Mouse (Mus musculus) adrenal gland, postnatal 25 days (tissue): ENCODE measurements around the gene Ube2d2b. TPM values are rescaled to one million over a fixed set of nuclear protein-coding genes. Genes with fewer than 3 reads are reported as not detected.

Experiments used
- DNase-seq: peaks from one replicate; pipeline ENCODE4 v3.0.0; 2021; ENCODE audit warnings: mixed read lengths
- total RNA-seq: library from RNA; stranded (reverse); gene quantifications from 2 replicates; pipeline ENCODE4 v1.2.3, GENCODE M21; 2021

Ube2d2b gene
- total RNA-seq, 1 experiment from 2014 or later, result not detected

DNA sequence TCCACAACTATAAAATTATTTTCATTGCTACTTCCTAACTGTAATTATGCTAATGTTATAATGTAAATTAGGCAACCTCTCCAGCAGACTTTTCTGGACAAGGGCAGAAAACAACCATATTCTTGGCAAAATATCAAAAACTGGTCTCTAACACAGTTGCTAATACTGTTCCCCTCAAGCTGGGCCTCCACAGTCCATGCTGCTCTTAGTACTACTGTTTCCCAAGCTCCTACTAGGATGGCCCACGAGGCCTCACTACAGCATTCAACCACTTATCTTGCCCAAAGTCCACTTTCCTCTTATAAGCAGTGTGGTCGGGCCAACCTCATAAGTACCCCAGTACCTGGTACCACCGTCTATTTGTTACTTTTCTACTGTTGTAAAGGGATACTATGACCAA lies 24.7 kb downstream of the Ube2d2b start:
- no peak for DNase-seq

GRCm38 (mm10) chr5:107855546-107855945 lies 25.6 kb downstream of the Ube2d2b start:
- no peak for DNase-seq

- DNase-seq, result no peak
Observed at GRCm38 (mm10) chr5:107858963-107859362, 29.1 kb downstream of the Ube2d2b start.

GRCm38 (mm10) chr5:107863971-107864370 lies 34.1 kb downstream of the Ube2d2b start:
- DNase-seq, result no peak

GRCm38 (mm10) chr5:107866127-107867126 lies 36.5 kb downstream of the Ube2d2b start:
- DNase-seq, result no peak

DNA sequence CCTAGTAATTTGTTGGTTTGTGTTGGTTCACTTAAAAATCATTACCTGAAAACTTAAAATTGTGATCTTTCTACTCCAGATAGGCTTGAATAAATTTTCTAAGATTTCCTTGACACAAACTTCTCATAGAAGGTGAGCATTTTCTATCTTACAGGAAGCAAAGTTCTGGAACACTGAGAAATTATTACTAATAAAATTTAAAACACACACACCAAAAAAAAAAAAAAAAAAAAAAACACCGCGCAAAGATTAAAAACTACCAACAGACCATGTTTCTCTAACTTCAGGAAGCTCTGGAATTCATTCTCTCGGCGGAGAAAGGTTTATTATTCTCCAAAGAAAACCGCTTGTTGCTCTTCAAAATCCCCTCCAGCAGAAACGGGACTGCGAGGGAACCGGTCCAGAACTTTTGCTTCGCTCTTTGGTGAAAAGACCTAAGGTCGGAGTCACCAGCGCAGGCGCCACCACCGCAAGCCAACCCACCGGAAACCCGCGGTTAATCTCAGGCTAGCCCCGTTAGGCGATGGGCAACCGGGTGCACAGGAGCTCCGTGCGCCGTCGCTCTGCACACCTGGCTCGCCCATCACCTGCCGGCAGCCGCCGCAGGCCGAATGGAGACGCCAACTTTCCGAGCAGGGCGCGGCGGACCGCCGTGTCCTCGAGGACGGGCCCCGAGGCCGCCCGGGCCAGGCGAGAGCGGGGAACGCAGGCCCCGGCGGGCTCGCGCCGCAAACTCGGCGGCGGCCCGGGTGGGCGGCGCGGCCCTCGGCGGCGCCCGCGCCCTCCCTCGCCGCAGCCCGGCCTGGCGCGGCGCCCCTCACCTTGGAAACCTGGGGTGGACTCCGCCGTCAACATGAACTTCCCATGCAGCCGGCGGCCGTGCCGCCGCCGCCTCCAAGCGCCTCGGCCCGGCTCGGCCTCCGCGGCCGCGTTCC lies 38.3 kb downstream of the Ube2d2b start:
- DNase-seq, result peak; percentile 66

GRCm38 (mm10) chr5:107868905-107869424 lies 39.1 kb downstream of the Ube2d2b start:
- DNase-seq, result peak; percentile 94

DNA sequence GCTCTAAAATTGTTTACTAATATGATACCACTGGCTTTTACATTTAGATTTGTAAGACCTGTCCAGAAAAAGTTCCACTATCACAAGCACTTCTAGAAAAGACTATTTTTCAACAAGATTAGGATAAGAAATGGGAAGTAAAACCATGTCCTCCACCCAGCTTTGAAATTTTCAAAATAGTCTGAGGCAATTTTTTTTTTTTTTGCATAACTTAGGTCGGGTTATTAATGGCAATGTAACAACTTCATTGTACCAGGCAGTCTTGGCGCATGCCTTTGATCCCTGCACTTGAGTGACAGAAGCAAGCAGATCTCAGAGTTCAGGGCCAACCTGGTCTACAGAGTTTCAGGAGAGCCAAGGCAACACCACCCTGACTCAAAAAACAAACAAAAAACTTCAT lies 39.8 kb downstream of the Ube2d2b start:
- DNase-seq, result no peak

- DNase-seq, result no peak
Observed at GRCm38 (mm10) chr5:107873330-107873729, 43.4 kb downstream of the Ube2d2b start.

GRCm38 (mm10) chr5:107873886-107874302 lies 44.0 kb downstream of the Ube2d2b start:
- DNase-seq, result no peak

GRCm38 (mm10) chr5:107874561-107875260 lies 44.8 kb downstream of the Ube2d2b start, which contains the start of gene Evi5:
Gene Evi5 (minus strand): TSS chr5:107875107.
- no peak for DNase-seq

GRCm38 (mm10) chr5:107875261-107875611 lies 45.3 kb downstream of the Ube2d2b start:
- no peak for DNase-seq

DNA sequence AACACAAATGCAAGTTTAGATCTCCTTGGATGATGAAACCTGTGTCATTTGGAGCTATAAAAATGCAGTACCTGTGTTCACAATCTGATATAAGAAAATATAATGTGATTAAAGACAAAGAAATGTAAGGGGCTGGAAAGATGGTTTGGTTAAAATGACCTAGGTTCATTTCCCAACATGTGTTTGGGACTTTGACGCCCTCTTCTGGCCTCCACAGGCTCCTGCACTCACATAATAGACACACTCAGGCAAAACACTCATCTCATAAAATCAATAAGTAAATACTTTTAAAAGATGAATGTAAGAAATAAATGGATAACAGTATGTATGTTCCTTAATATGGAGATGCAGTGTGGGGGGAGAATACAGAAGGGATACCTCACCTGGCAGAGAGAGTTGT lies 47.2 kb downstream of the Ube2d2b start:
- no peak for DNase-seq

GRCm38 (mm10) chr5:107880710-107881109 lies 50.8 kb downstream of the Ube2d2b start:
- DNase-seq, result no peak

Other genes starting within 250 kb of the Ube2d2b start
- gene Rpap2, start 232.7 kb upstream of the Ube2d2b start, total RNA-seq, result 15.6 and 26.2 TPM in 2 replicates
- 9.8 and 12.3 TPM in 2 replicates for gene Glmn, start 232.2 kb upstream of the Ube2d2b start, total RNA-seq
- gene Gfi1, start 104.1 kb upstream of the Ube2d2b start, total RNA-seq, result not detected in 2 replicates
- 63.0 TPM in 2 replicates for gene Evi5, start 45.0 kb downstream of the Ube2d2b start, total RNA-seq
- 71.3 and 77.7 TPM in 2 replicates for gene Rpl5, start 70.4 kb downstream of the Ube2d2b start, total RNA-seq
- 4.4 and 4.6 TPM in 2 replicates for gene Fam69a, start 157.0 kb downstream of the Ube2d2b start, total RNA-seq
- 29.3 and 35.1 TPM in 2 replicates for gene Mtf2, start 235.6 kb downstream of the Ube2d2b start, total RNA-seq